Mouse (Mus musculus) granulocyte monocyte progenitor cell, adult 5-6 weeks (primary cell): ENCODE data around the gene Actg2. TPM values are rescaled to one million over a fixed set of nuclear protein-coding genes. Genes with fewer than 3 reads are reported as not detected.

Experiments
- ATAC-seq: replicated peaks from 2 replicates; pipeline ENCODE4 v1.8.0; 2016; ENCODE audit warnings: mild to moderate bottlenecking, moderate TSS enrichment, inconsistent platforms; ENCODE audit not compliant: poor library complexity, severe bottlenecking
- total RNA-seq, 2 experiments: library from RNA; stranded (forward) in 1 of 2; stranded (reverse) in 1 of 2; fragments of 200-712, 200-1000 nt in 1 of 2; fragments of >200 nt in 1 of 2; fragmentation: Nextera tagmentation in 1 of 2; gene quantifications; 2 replicates each; pipeline ENCODE4 v1.2.3; 2014 to 2017

Actg2 gene
- total RNA-seq, 2 experiments from 2014 or later, result not detected

GRCm38 (mm10) chr6:83518637-83519036, 17.4 kb downstream of the Actg2 start:
- peak; percentile 58 for ATAC-seq

DNA sequence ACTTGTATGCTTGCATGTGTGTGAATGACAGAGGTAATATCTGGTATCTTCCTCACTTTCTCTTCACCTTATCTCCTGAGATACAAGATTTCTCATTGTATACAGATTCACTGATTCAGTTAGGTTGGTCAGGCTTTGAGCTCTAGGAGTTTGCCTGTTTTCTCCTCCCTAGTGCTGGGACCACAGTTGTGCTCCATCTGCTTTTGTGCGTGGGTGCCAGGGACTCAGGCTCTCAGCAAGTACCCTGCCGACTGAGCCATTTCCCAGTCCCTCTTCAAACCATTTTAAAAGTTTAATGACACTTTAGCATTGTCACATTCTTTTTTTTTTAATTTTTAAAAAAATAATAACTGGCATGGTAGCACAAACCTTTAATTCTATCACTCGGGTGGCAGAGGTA, 20.9 kb downstream of the Actg2 start:
- ATAC-seq, result no peak

DNA sequence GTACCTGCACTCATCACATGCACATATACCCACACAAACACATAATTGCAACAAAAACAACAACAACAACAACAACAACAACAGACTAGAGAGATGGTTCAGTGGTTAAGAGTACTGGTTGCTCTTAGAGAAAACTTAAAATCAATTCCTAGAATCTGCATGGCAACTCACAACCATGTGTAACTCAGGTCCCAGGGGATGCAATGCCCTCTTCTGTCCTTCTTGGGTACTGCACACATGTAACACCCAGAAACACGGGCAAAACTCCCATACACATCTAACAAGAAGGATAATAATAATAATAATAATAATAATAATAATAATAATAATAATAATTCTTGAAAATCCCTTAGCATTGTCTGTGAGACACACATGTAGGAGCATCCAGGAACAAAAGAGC, 23.6 kb downstream of the Actg2 start:
- ATAC-seq, result peak; percentile 82

GRCm38 (mm10) chr6:83510210-83510609, 25.9 kb downstream of the Actg2 start:
- ATAC-seq, result no peak

DNA sequence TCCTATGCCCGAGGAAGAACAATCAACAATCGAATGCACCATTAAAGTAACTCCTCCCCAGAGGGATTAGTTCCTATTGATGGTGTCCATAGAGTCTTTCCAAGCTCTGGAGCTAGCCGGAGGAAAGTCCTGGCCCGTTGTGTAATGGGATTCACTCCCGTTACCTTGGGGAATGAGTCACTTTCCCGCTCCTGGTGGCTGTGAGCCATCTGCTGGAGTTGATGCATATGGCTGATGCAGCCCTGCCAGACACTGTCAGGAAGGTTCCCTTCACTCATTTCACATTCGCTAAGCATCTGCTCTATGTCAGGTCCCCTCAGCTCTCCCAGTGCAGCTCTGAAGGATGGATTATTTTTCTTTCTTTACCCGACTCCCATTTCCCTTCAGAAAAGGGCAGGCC, 26.6 kb downstream of the Actg2 start:
- ATAC-seq, result no peak

GRCm38 (mm10) chr6:83507168-83507546, 28.9 kb downstream of the Actg2 start:
- no peak for ATAC-seq

GRCm38 (mm10) chr6:83506258-83507167, 29.6 kb downstream of the Actg2 start, which contains the start of gene Dguok:
Gene Dguok, minus strand, starts transcription at chr6:83506969.
- peak; percentile 89 for ATAC-seq

- ATAC-seq, result no peak
Measured at GRCm38 (mm10) chr6:83505554-83505953, 30.5 kb downstream of the Actg2 start.

DNA sequence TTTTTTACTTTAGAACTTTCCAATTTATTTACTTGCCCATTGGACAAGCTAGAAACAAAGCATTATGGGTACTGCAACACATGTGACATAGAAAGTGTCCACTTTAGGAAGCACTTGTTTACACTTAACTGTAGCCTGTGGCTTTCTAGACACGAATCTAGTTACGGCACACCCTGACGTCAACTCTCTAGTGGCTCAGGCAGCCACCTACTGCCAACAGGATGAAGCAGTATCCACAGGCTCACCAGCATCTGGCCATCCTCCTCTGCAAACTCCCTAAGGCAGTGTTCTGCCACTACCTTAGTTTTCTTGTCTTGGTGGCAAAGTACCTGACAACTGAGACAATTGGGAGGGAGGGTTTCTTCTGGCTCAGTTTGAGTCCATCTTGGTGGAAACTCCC, 32.7 kb downstream of the Actg2 start:
- ATAC-seq, result no peak

DNA sequence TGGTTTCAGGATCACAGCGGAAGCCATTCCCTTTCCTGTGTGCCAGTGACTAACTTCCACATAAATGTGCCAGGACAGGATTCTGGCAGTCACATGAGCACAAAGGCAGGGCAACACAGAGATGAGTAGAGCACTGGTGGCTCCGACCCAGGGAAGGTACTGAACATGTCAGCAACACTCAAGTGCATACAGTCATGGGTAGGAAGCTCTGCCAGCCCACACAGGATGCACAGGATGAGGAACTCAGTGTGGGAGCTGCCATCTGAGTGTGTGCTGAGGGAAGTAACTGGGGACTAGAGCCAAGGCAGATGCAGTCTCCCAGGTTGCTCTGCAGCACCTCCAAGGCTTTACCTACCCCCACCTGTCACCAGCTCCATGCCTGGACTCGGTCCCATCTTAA, 33.4 kb downstream of the Actg2 start:
- peak; percentile 58 for ATAC-seq

DNA sequence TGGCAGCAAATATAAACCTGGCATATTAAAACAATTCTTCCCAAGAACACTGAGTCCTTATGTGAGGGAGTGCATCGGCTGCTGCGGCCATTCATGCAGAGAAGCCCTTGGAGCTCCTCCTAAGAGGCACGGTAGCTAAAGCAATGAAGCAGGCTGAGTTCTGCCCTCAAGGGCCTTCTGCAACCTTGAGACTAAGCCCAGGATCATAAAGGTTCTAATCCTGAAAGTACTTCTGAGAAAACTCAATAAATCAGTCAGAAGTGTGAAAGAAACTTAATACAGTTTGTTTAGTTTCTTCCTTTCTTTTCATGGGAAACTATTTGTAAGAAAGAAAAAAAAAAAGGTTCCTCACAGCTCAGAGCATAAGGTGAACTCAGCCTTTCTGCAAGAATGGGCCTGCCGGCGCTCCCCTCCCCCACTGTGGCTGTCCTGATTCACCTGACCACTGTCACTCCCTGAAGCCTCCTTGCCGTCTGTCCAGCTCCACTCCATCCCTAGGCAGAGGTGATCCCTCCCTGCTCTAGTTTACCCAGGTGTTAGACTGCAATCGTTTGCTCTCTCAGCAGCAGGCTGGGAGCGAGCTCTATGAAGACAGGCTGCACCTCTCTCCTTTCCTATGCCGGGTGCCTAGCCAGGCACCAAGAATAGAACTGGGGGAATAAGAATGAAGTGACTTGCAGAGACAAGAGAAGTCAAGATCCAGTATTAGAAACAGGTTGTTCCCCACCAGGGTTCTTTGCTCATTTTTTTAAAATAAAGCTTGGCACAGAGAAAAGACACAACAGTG, 34.3 kb downstream of the Actg2 start:
- ATAC-seq, result no peak

DNA sequence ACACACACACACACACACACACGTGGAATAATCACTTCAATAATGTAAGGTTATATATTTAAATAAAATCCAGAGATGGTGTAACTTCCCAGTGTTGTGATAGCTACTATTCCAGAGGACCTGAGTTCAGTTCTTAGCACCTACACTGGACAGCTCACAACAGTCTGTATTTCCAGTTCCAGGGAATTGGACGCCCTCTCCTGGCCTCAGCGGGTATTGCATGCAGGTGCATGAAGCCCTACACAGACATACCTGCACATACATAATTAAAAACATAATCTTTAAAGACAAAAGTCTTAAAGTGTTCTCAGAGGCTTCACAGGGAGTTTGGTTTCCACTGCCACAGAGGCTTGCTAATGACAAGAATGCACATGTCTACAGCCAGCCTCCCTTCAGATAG, 35.6 kb downstream of the Actg2 start:
- ATAC-seq, result no peak

GRCm38 (mm10) chr6:83499078-83499477, 37.0 kb downstream of the Actg2 start:
- no peak for ATAC-seq

DNA sequence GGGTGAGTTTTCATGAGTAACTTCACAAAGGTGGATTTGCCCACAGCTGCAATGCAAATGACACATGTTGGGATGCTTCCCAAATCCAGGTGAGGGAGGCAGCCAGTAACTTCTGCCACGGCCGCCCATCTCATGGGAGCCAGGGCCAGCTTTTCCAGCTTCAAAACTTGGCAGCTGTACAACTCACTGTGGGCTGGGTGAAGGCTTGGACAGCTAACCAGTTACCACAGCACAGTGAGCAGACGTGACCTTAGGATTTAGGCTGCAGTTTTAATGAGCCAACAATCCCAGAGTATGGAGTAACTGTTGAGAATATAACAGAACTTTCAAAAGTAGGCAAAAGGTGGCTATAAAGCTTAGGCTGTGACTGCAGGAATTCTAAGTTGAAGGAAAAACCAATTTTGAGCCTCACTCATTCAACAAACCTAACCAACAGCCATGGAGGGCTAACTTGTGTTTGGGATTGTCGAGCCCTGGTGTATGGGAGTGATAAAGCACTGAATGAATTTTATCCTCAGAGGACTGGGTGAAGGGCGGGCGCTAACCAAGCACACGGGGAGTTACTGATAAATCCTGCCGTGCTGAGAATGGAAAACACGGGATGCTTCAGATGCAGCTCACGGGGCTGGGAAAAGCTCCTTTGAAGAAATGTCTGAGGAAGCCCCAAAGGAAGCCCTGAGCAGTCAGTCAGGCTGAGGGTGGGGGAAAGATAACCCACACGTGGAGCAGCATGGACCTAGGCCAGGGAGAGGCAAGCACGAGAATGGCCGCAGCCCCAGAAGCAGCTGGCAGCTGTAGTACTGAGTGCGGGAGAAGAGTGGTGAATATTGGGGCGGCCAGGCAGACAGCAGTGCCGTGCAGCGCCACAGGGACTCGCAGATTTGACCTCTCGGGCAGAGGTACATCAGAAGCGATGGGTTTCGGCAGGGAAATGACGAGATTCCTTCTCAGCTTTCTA, 39.0 kb downstream of the Actg2 start:
- ATAC-seq, result no peak

DNA sequence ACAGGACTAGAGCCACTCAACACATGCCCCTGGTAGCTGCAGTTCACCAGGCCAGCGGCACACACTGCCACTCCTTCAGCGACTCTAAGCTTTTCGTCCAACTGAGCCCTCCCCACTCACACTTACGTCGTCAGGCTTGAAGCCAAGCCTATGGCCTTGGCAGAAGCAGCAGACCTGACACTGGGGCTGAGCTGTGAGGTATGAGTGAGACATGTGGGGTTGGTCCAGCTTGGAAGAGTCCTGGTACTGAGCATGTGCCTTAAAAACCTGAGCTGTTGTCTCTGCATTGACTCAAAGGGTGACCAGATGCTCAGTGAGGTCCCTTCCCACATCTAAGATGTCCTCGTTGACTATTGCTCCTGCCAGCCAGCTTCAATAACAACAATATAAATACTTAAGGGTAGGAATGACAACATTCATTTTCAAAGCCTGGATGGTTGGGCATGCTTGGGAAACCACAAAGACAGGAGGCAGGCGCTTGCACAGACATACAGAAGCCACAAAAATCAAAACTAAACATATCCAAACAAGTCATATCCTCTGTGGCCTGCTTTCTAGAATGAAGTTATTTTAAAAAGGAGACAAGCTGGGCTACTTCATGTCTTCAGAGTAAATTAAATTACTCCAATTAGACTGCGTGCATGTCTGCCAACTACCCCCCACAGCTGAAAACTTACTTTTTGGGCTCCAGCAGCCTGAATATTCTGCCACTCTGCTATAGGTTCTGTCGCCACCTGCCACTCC, 39.9 kb downstream of the Actg2 start:
- no peak for ATAC-seq

- no peak for ATAC-seq
Measured at GRCm38 (mm10) chr6:83490622-83491021, 45.4 kb downstream of the Actg2 start.

DNA sequence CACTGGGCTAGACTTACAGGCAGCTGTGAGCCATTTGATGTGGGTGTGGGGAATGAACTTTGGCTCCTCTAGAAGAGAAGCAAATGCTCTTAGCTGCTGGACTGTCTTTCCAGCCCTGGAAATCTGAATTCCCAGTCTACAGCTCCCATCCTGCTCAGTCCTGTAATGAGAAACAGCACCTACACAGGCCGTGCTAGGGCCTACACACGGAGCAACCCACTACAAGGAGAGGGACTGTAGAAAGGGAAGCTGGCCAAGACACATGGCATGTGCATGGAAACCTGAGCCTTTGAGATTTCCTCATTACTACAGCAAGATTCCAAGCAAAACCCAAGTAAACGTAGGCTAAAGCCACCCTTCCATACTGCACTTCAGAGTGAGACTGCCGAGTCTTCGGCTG, 47.9 kb downstream of the Actg2 start:
- 0 out of 2 replicates have a peak, but pooled peaks have one; percentile 5 for ATAC-seq

GRCm38 (mm10) chr6:83487298-83487697, 48.8 kb downstream of the Actg2 start:
- ATAC-seq, result no peak

DNA sequence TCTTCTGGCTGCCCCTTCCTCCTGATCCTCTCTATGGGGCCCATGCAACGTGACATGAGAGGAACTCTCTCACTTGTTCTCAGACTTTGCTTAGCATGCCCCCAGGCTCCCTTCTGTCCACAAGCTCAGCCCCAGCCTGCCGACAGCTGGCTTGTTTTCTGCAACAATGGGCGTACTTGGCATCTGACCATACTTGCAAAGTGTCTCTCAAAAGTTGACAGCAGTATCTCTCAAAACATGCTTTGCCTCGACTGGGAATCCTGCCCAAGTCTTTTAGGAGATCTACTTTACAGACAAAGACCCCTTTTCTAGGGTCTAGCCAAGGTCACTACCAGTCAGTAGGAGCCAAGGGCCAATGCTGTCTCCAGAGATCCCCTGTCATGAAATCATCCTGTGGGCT, 50.2 kb downstream of the Actg2 start:
- ATAC-seq, result no peak

DNA sequence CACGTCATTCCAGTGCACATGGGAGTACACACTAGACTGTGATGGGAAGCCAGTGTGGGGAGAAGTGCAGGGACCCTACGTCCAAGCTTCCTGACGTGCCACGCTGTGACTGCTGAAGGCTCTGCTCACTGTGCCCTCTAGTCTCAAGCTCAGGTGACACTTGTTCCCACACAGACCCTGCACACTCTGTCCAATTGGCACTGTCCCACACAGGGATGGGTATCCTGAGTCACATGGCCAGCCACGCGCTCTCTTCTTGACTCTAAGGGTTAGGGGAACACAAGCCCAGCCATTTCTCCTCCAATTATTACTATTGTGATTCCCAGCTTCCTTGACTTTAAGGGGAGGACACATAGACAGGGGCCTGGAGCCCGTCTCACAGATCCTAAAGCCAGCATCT, 52.3 kb downstream of the Actg2 start:
- no peak for ATAC-seq
